In the genomic region with DNA sequence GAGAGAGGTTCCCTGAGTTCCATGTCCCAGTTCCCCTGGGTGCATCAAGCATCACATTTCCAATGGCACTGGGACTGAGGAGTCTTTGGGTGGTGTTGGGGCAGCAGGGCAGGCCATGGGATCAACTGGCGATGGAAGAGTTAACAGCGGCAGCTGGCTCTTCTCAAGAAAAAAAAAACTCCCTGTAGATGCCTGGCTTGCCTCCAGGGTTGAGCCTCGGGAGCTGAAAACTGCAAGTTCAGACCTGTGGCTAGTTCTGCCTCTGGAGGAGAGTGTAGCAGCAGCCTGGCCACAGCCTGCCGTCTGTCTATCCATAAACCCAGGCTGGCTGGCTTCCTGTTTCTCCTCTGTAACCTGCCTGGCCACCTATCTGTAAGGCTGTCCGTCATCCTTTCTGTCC, we compare ENCODE assay signal across 8 mouse cellular contexts. TPM values are rescaled to one million over a fixed set of nuclear protein-coding genes. Genes with fewer than 3 reads are reported as not detected.
A peak's percentile ranks its signal among the peaks of the same experiment; 100 is the strongest.
DNase-seq lines count a peak whose midpoint lies in the region; ATAC-seq and TF ChIP-seq lines count a peak whose summit lies in the region.

A gene (plus strand): TSS at position 212 of the 400 bp plus-strand sequence.

- intact Hi-C loops in left cerebral cortex, adult 2 months (cut with DNase I), result loop anchor here (5.0 kb wide), 2 partner anchors 118 to 248 kb away; a partner anchor contains a TSS

- H3K27me3 ChIP-seq in intestine, embryonic 15.5 days (replicated peaks), result no peaks in the 10 kb centered on the region; the same call in 1 of the 2 replicates
- no peaks in the 10 kb centered on the region for H3K27me3 ChIP-seq in liver, postnatal 0 days (ENCODE audit: insufficient read depth, low read length)
- no peaks in the 10 kb centered on the region for H3K27me3 ChIP-seq in stomach, postnatal 0 days (ENCODE audit: control insufficient read depth, insufficient read depth, low read length)

- H3K36me3 ChIP-seq in intestine, embryonic 15.5 days, result no peaks in the 10 kb centered on the region
- H3K36me3 ChIP-seq in liver, postnatal 0 days (replicated peaks; ENCODE audit: insufficient read depth, low read length), result no peaks in the 10 kb centered on the region
- no peaks in the 10 kb centered on the region for H3K36me3 ChIP-seq in stomach, postnatal 0 days (ENCODE audit: control insufficient read depth, insufficient read depth, low read length)

- H3K9ac ChIP-seq in intestine, embryonic 15.5 days, result peak within 1 kb of the TSS; percentile 3; the same call in 1 of the 2 replicates
- no peak within 1 kb of the TSS for H3K9ac ChIP-seq in liver, postnatal 0 days (replicated peaks)
- H3K9ac ChIP-seq in stomach, postnatal 0 days (ENCODE audit: low read length), result peak within 1 kb of the TSS; percentile 13; the same call in 1 of the 2 replicates

- DNase-seq in left cerebral cortex, adult 2 months (ENCODE audit: extremely low spot score in 1 of 2, low spot score in 2 of 2), result no peak
- DNase-seq in left cerebral cortex, adult 11 months (ENCODE audit: low spot score), result no peak
- no peak for DNase-seq in adrenal gland, postnatal 4 days (ENCODE audit: low spot score in 2 of 2)
- no peak for DNase-seq in liver, postnatal 0 days
- peak; percentile 43 for DNase-seq in stomach, postnatal 0 days (ENCODE audit: low spot score)
- DNase-seq in cerebellum, adult 8-10 months, result no peak

- H3K9me3 ChIP-seq in intestine, embryonic 15.5 days, result no peaks in the 10 kb centered on the region
- H3K9me3 ChIP-seq in liver, postnatal 0 days (ENCODE audit: low read length), result no peaks in the 10 kb centered on the region
- no peaks in the 10 kb centered on the region for H3K9me3 ChIP-seq in stomach, postnatal 0 days (ENCODE audit: control insufficient read depth, low read length)

- no peak for TF ChIP-seq CTCF in left cerebral cortex, adult 2 months (IDR thresholded peaks at IDR 0.05)
- TF ChIP-seq CTCF in liver, postnatal 0 days (IDR thresholded peaks at IDR 0.05; ENCODE audit: low read depth), result no peak
- TF ChIP-seq CTCF in stomach, postnatal 0 days (IDR thresholded peaks at IDR 0.05; ENCODE audit: low read depth), result no peak

- peak within 1 kb of the TSS; percentile 7; the same call in 1 of the 2 replicates for H3K4me3 ChIP-seq in left cerebral cortex, adult 2 months
- H3K4me3 ChIP-seq in intestine, embryonic 15.5 days (replicated peaks), result peak within 1 kb of the TSS; percentile 25
- H3K4me3 ChIP-seq in liver, postnatal 0 days (ENCODE audit: low read depth, low read length), result peak within 1 kb of the TSS; percentile 3; the same call in 1 of the 2 replicates
- H3K4me3 ChIP-seq in stomach, postnatal 0 days (ENCODE audit: low read depth, low read length), result peak within 1 kb of the TSS; percentile 23

- no peak for TF ChIP-seq EP300 in liver, postnatal 0 days (IDR thresholded peaks at IDR 0.05; ENCODE audit: low read depth)
- no peak for TF ChIP-seq EP300 in stomach, postnatal 0 days (optimal IDR thresholded peaks at IDR 0.05)

- no peak within 1 kb of the TSS; the same call in 1 of the 2 replicates for H3K27ac ChIP-seq in left cerebral cortex, adult 2 months
- peak within 1 kb of the TSS; percentile 76 for H3K27ac ChIP-seq in intestine, embryonic 15.5 days
- peak within 1 kb of the TSS; percentile 87; the same call in 1 of the 2 replicates for H3K27ac ChIP-seq in liver, postnatal 0 days (ENCODE audit: low read depth)
- H3K27ac ChIP-seq in stomach, postnatal 0 days (replicated peaks), result peak within 1 kb of the TSS; percentile 67

- 19% methylated on average over 5 of the region's 5 CpGs for WGBS in intestine, embryonic 15.5 days
- WGBS in liver, postnatal 0 days (ENCODE audit: insufficient replicate concordance), result 25% methylated on average over 5 of the region's 5 CpGs
- 7% methylated on average over 5 of the region's 5 CpGs for WGBS in stomach, postnatal 0 days

- peak; percentile 18; the same call in 1 of the 2 replicates for ATAC-seq in granulocyte monocyte progenitor cell, adult 5-6 weeks (replicated peaks; ENCODE audit: poor library complexity, severe bottlenecking)
- peak; percentile 59 for ATAC-seq in intestine, embryonic 15.5 days
- ATAC-seq in liver, postnatal 0 days, result no peak
- ATAC-seq in stomach, postnatal 0 days (ENCODE audit: low FRiP score, low TSS enrichment), result peak; percentile 44; the same call in 1 of the 2 replicates

- H3K4me2 ChIP-seq in intestine, embryonic 15.5 days (replicated peaks), result peak within 1 kb of the TSS; percentile 53
- H3K4me2 ChIP-seq in liver, postnatal 0 days (ENCODE audit: low read depth, low read length), result peak within 1 kb of the TSS; percentile 27
- peak within 1 kb of the TSS; percentile 13 for H3K4me2 ChIP-seq in stomach, postnatal 0 days (replicated peaks; ENCODE audit: low read depth)

- peaks cover 27% of the 10 kb centered on the region for H3K4me1 ChIP-seq in intestine, embryonic 15.5 days (replicated peaks)
- H3K4me1 ChIP-seq in liver, postnatal 0 days (ENCODE audit: insufficient read depth), result peaks cover 6% of the 10 kb centered on the region; the same call in 1 of the 2 replicates
- 0 out of 2 replicates have a peak, but pooled peaks cover 5% of the 10 kb centered on the region for H3K4me1 ChIP-seq in stomach, postnatal 0 days (replicated peaks; ENCODE audit: control insufficient read depth, insufficient read depth)

RNA-seq across cellular contexts. Expression of the gene that starts here (rescaled TPM):
- total RNA-seq in left cerebral cortex, adult 2 months (2021), result 1 to 10 TPM; 2.7 to 3.8 TPM
- total RNA-seq in adrenal gland, postnatal 4 days (2021), result 10 to 100 TPM; 11.2 to 14.0 TPM
- total RNA-seq in granulocyte monocyte progenitor cell, adult 5-6 weeks (2014; fragmentation: Nextera tagmentation), result 2.3 and 6.4 TPM in 2 replicates
- 2.4 and 3.6 TPM in 2 replicates for total RNA-seq in granulocyte monocyte progenitor cell, adult 5-6 weeks (2017)
- polyA plus RNA-seq in intestine, embryonic 15.5 days (2015; fragmentation: Nextera tagmentation; extraction: Ambion mirVana), result 7.5 and 7.9 TPM in 2 replicates
- 0.81 and 1.4 TPM in 2 replicates for polyA plus RNA-seq in liver, postnatal 0 days (2015; fragmentation: Nextera tagmentation; extraction: Ambion mirVana)
- 2.6 and 2.8 TPM in 2 replicates for polyA plus RNA-seq in stomach, postnatal 0 days (2015; fragmentation: Nextera tagmentation; extraction: Ambion mirVana)
